Mouse (Mus musculus) kidney, postnatal 4 days (tissue): Measurements from ENCODE around the gene Pxylp1.
A peak's percentile ranks its signal among the peaks of the same experiment; 100 is the strongest.

Source experiments
- DNase-seq, 2 experiments: peaks; one replicate each; pipeline ENCODE4 v3.0.0; 2021; ENCODE audit warnings: mixed read lengths in 2 of 2

Pxylp1 gene

GRCm38 (mm10) chr9:96857838-96858237 lies 34.6 kb downstream of the Pxylp1 start:
- no peak for DNase-seq

- DNase-seq = no peak
Observed at GRCm38 (mm10) chr9:96853300-96854186, 38.9 kb downstream of the Pxylp1 start.

GRCm38 (mm10) chr9:96851634-96852033 lies 40.8 kb downstream of the Pxylp1 start:
- DNase-seq = peak in 1 of 2 experiments; percentile 7

GRCm38 (mm10) chr9:96851036-96851435 lies 41.4 kb downstream of the Pxylp1 start:
- DNase-seq = no peak

GRCm38 (mm10) chr9:96849012-96849411 lies 43.5 kb downstream of the Pxylp1 start:
- DNase-seq = no peak

GRCm38 (mm10) chr9:96846361-96846760 lies 46.1 kb downstream of the Pxylp1 start:
- DNase-seq = no peak

GRCm38 (mm10) chr9:96844798-96845209 lies 47.7 kb downstream of the Pxylp1 start:
- DNase-seq = peak; percentile 69 to 77

GRCm38 (mm10) chr9:96839376-96839775 lies 53.1 kb downstream of the Pxylp1 start:
- DNase-seq = no peak

GRCm38 (mm10) chr9:96838864-96839263 lies 53.6 kb downstream of the Pxylp1 start:
- peak; percentile 37 to 55 for DNase-seq

GRCm38 (mm10) chr9:96837781-96838420 lies 54.6 kb downstream of the Pxylp1 start:
- DNase-seq = no peak

- DNase-seq = peak in 1 of 2 experiments; percentile 36
Observed at GRCm38 (mm10) chr9:96836984-96837383, 55.5 kb downstream of the Pxylp1 start.

- no peak for DNase-seq
Observed at GRCm38 (mm10) chr9:96835374-96835921, 57.0 kb downstream of the Pxylp1 start.

- no peak for DNase-seq
Observed at GRCm38 (mm10) chr9:96833606-96834005, 58.9 kb downstream of the Pxylp1 start.

- DNase-seq = no peak
Observed at GRCm38 (mm10) chr9:96832516-96832915, 60.0 kb downstream of the Pxylp1 start.

GRCm38 (mm10) chr9:96830856-96831359 lies 61.6 kb downstream of the Pxylp1 start:
- DNase-seq = no peak

- no peak for DNase-seq
Observed at GRCm38 (mm10) chr9:96829682-96830081, 62.8 kb downstream of the Pxylp1 start.

GRCm38 (mm10) chr9:96828071-96828470 lies 64.4 kb downstream of the Pxylp1 start:
- DNase-seq = no peak

GRCm38 (mm10) chr9:96827002-96827785 lies 65.3 kb downstream of the Pxylp1 start:
- DNase-seq = no peak

GRCm38 (mm10) chr9:96824857-96825256 lies 67.6 kb downstream of the Pxylp1 start:
- no peak for DNase-seq

GRCm38 (mm10) chr9:96824026-96824425 lies 68.4 kb downstream of the Pxylp1 start:
- no peak for DNase-seq

GRCm38 (mm10) chr9:96823541-96823940 lies 68.9 kb downstream of the Pxylp1 start:
- no peak for DNase-seq

GRCm38 (mm10) chr9:96823005-96823404 lies 69.5 kb downstream of the Pxylp1 start:
- DNase-seq = no peak
